Mouse (Mus musculus) skeletal muscle tissue, adult 2 months (tissue): ENCODE measurements at regions not wholly inside any gene's neighbourhood (a gene's known extent, or its start where the extent isn't known, plus 50 kb on each side); places are given as distances from the start of the nearest gene placed in this dataset.
"Not testable (repeated sequence)": the region's sequence is repeated elsewhere in the genome, so short reads cannot be mapped to it uniquely, and the experiment has no call there.

Experiments
- DNase-seq: peaks from one replicate; pipeline ENCODE4 v3.0.0-alpha.2; 2012; ENCODE audit warnings: low read depth, low spot score

DNA sequence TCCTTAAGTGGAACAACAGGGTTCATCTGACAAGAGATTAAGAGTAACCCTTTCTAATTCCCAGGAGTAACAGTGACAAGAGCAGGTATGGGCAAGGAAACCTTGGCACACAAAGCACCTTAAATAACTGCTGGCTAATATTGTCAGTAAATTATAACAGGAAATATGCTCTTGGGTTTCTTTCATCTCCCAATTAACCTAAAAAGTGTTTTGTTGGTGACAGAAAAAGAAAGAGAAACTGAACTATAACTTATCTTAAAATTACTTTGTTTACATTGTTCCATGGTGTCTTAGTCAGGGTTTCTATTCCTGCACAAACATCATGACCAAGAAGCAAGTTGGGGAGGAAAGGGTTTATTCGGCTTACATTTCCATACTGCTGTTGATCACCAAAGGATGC, 170.0 kb upstream of the Ngly1 start:
- no peak for DNase-seq

DNA sequence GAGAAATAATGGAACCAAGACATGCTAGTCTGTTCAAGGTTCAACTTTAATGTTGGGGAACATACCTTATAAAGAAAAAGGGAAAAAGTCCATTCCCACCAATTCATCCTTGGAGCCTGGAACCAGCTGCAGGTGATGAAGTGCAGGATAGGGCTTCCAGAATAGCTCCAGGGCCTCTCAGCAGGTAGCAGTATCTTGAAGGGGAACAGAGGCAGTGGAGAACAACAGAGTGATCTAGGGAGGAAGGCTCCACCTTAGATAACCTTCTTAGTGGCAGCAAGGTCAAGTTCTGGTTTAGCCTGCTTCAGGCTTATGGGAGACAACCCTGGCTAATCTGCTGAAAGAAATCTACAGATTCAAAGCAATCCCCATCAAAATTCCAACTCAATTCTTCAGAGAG, 161.8 kb upstream of the Ngly1 start:
- DNase-seq: not testable (repeated sequence)

DNA sequence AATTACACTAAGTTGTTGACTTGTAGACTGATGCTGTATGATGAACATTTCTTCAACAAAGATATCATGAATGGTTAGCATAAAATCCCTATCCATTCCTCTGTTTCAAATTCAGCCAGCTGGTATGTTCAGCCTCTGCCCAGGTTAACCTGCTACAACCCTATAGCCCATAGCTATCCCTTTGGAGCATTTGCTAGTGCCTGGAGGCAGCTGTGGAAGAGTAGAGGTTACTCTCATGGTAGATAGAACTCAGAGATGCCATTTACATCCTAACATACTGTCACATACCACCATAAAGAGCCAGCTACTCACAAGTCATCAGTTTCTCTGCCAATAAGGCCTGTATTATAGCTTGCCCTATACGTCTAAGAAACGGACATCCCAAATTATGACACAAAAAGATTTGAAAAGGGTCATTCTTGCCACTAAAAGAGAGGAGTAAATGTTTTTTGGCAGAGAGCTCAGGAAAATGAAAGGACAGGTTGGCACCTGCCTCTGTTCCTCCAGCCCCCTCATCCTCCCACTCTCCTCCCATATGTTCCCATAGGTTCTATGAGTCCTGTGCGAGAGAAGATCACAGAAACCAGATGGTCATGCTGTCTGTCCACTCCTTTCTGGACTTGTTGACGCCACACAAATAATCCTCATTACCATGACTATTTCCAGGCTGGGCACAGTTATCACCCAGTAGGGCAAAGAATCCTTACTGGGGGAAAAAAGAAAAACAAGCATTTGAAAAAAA, 156.5 kb upstream of the Ngly1 start:
- DNase-seq: no peak

DNA sequence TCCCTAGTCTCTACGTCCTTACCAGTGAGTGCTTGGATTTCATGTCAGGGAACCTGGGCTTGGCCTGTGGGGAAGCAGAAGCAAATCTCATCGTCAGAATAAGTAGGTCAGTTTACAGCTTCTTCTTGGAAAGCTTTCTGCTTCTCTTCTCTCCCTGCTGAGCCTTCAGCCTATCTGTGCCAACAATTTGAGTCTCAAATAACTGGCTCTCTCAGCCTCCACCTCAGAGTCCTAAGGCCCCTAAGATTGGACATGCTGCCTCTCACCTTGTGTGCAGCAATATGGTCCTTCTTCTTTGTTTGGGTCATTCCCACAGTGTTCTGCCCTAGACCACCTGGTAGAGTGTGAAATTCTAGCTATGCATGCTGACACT, 156.0 kb upstream of the Ngly1 start:
- DNase-seq: no peak

DNA sequence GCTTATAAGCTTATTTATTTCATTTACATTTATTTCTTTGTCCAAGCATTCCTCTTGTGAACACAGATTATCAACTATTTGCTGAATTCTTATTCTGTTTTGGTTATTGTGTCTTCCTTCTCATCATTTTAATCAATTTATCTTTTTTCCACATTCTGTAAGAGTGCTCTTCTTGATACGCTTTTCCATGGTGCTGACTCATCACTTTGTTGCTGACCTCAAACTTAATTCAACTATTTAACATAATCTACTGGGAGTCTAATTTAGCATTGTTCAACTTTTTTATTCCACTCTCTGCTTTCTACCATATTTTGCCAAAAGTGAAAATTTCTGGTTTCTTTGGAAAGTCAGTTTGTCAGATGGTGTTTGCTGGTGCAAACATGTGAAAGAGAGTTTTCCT, 139.7 kb upstream of the Ngly1 start:
- DNase-seq: no peak

DNA sequence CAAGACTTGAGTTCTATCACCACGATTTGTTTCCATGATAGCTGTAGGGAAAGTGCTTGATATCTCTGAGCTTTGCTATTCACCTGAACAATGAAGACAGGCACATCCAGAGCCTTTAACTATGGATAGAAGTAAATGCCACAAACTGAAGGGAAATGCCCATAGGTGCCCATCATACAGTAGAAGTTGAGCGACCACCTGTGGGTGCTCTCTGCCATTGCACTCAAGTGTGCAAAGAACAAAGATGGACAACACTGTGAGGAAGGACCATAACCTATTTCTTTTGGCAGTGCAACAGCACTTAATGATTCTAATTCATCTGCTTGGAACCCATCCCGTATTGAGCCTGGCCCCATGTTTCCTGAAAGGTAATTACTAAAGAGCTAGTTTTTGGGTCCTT, 116.4 kb upstream of the Ngly1 start:
- no peak for DNase-seq

DNA sequence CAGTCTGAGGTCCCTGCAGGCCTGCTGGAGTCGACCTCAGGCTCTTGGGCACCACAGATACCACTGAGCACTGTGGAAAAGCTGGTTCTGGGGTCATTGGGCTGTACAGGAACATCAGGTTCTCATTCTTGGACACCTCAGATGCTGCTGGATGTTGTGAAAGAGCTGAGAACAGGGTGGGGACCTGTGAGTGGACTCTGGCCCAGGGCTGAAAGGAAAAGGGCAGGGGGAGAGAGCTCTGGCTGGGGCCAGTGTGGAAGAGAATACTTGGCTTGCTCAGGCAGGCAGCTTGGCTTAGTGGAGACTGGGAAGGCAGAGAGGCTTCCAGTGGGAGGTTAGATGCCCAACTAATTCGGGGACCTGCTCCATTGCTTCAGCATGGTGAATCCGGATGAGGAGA, 115.7 kb upstream of the Ngly1 start:
- no peak for DNase-seq

DNA sequence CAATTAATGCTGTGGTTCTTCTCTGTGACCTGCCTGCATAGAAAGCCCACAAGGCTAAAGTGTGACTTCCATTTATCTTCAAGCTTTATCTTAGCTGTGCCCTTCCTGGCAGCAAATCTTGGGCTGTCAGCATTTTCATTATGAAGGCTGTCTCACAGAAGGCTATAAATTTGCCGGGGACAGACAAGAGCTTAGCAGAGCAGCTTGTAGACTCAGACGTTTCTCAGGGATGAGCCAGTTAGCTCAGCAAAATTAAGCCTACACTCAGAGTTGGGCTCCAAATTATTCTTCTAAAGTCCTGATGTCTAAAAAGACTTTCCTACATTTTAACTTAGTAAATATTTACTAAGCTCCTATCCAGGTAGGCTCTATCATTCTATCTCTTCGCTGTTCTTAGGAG, 112.9 kb upstream of the Ngly1 start:
- DNase-seq: no peak

DNA sequence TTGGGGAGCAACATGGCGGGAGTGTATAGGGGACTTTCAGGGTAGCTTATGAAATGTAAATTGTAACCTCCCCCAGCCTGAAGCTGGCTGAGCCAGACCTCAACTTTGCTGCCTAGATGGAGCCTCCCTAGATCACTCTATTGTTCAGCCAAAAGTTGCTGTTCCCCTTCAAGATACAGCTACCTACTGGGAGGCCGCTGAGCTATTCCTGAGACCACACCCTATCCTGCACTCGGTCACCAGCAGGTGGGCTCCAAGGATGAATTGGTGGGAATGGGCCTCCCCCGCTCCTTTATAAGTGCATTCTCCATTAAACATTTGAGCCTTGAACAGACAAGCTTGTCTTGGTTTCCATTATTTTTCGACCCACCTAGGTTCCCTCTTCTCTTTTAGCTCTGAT, 104.8 kb upstream of the Ngly1 start:
- no peak for DNase-seq

DNA sequence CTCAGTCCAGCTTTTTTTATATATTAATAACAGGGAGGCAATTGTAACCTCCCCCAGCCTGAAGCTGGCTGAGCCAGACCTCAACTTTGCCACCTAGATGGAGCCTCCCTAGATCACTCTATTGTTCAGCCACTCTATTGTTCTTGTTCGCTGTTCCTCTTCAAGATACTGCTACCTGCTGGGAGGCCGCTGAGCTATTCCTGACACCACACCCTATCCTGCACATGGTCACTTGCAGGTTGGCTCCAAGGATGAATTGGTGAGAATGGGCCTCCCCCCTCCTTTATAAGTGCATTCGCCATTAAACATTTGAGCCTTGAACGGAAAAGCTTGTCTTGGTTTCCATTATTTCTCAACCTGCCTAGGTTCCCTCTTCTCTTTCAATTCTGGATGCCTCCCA, 102.3 kb upstream of the Ngly1 start:
- DNase-seq: no peak

DNA sequence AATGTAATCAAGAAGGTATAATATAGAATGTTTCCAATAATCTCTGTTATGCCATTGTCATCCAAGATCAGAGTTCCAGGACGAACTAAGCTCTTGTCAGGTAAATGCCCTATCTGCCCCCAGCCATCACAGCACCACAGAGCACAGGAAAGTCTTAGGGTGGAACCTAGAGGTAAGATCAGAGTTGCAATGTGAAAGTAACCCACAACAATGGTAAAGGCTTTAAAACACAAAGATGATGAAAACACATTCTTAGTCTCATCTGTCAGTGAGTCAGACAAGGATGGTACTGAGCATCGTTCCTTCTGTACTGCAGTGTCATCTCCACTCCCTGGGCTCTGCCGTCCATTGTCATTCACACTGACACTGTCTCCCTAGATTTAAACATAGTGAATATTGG, 97.3 kb upstream of the Ngly1 start:
- DNase-seq: no peak

DNA sequence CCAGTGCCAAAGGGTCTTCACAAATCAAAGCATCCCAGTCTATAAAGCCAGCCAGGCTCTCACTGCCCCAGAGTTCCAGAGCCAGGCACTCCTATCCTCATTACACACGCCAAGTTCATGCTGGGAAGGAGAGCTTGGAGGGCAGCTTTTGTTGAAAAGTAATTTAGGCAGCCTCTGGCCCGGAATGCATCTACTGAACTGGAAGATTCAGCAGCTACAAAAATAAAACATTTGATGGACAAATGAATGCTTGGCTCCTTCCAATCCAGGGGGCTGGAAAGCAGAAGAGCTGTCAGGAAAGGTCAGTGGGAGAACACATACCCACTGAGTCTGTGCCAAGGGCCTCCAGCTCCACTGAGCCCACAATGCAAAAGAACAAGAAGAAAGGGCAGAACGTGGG, 96.4 kb upstream of the Ngly1 start:
- DNase-seq: no peak

DNA sequence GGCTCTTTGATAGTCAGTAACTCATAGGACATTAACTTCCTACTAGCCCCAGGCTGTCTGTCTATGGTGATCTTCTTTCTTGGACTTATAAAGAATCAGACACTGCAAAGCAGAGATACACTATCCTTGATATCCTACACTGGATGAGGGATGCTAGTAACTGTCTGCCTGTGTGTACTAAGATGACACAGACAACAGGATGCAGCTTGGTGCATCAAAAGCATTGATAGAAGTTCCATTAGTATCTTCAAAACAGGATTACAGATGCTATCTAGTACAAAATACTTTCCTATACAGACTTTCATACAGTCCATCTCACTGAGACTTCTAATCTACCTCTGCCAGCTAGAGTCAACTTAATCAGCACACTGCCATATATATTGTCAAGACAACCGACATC, 94.0 kb upstream of the Ngly1 start:
- DNase-seq: no peak

DNA sequence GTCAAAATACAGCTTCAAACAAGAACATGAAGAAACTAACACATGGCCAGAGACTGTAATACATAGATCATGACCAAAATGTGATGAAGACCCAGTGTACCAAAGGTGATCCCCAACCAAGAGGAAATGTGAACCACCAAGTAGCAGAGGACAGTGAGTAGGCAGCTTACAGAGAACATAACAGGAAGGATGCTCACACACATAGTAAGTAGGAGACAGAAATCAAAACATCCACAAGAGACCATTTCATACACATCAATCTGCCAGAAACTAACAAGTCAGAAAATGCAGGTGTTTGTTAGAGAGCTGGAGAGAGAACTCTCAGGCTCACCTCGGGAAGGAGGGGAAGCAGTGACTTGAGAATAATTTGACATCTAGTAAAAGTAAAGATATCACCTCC, 78.9 kb upstream of the Ngly1 start:
- DNase-seq: no peak

DNA sequence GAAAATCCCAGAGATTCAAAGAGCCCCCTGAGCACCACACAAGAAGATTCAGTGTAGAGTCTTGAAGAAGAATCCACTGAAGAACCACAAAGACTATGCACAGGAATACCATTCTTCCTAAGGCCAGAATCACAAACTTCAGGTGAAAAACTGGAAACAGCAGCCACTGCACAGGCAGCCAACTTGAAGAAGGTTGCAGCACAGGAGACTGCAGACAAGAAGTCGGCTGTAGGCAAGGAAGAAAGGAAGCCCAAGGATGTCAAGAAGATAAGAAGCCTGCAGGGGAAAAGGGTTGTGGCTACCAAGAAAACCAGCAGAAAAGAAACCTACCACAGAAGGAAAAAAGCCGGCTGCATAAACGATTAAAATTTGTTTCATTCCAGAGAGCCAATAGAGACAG, 76.8 kb upstream of the Ngly1 start:
- no peak for DNase-seq

DNA sequence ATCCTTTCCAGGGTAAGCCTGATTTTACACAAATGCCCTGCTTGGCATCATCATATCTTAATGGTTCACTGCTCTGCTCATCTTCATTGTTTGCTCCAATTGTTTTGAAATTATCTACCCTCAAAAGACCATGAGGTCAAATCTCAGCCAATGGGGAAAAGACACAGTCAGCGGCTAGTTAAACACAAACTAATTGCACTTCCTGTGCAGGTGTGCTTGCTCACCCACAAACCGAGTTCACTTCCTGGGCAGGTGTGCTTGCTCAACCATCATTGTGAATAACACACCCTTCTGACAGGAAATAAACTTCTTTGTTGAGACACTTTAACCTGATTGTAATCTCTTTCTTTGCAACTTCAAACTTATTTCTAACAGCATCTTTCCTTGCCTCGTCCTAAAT, 75.8 kb upstream of the Ngly1 start:
- DNase-seq: peak; percentile 38

DNA sequence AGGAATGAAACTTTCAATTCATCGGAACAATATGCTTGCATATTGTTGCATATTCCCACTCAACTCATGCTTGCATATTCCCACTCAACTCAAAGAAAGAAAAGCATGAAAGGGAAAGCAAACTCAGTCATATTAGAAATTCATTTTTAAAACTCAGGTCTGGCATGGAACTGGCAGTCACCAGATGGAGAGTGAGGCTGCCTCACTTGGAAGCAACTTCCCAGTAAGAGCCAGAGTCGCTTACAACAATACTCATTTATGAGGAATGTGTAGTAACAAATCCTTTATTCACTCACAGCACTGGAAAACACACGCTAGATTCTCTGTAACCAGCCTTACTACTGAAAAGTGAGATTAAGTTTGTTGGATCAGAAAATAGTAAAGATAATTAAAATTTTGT, 70.9 kb upstream of the Ngly1 start:
- DNase-seq: no peak

DNA sequence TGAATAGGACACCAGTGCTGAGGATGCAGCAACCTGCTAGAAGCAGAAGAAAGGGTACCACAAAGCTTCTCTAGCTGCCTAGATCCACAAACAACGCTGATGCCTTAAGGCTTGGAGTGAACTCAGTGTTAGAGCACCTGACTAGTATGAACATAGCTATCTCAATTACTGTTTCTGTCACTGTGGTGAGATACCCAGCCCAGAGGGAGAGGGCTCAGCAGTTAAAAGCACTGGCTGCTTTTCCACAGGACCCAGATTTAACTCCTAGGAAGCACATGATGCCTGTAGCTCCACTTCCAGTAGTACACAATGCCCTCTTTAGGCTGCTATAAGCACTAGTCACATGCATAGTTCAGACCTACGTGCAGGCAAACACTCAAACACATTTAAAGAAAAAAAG, 67.3 kb upstream of the Ngly1 start:
- no peak for DNase-seq

DNA sequence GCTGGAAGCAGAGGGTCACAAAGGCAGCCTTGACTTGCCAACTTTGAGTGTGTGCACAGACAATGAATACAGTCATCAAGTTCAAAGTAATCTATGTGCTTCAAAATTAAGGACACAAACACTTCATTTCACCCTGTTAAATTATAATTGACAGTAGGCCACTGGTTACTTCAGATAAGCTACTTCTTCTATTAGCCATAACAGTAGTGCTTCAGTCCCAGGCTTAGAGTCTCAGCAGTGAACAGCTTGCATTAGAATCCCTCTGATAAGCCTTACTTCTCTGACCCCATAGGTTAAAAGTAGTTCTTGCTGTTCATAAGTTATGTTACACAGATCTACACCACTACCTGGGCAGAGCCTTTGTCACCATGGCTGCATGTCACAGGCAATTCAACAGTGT, 63.8 kb upstream of the Ngly1 start:
- no peak for DNase-seq
